Mouse (Mus musculus): ENCODE data around the gene Odf3b.

Odf3b gene

GRCm38 (mm10) chr15:89376040-89376439 lies 3.0 kb downstream of the Odf3b start:
- no peak for DNase-seq (ENCODE audit: low read depth, low spot score)

GRCm38 (mm10) chr15:89374801-89375534 lies 4.1 kb downstream of the Odf3b start:
- no peak for DNase-seq (ENCODE audit: low read depth, low spot score)

GRCm38 (mm10) chr15:89374340-89374739 lies 4.7 kb downstream of the Odf3b start:
- DNase-seq (ENCODE audit: low read depth, low spot score) = no peak

GRCm38 (mm10) chr15:89373762-89374248 lies 5.3 kb downstream of the Odf3b start, which contains the start of gene Sco2:
Sco2 (minus strand) TSS chr15:89373846.
- peak; percentile 89 for DNase-seq (ENCODE audit: low read depth, low spot score)

- DNase-seq (ENCODE audit: low read depth, low spot score) = peak; percentile 86
These were observed 5.9 kb downstream of the Odf3b start for GRCm38 (mm10) chr15:89373027-89373761.

- no peak for DNase-seq (ENCODE audit: low read depth, low spot score)
These were observed 6.5 kb downstream of the Odf3b start for GRCm38 (mm10) chr15:89372536-89372935.

- no peak for DNase-seq (ENCODE audit: low read depth, low spot score)
These were observed 7.0 kb downstream of the Odf3b start for GRCm38 (mm10) chr15:89372068-89372467.

- no peak for DNase-seq (ENCODE audit: low read depth, low spot score)
These were observed 13.9 kb downstream of the Odf3b start for GRCm38 (mm10) chr15:89365141-89365551.

- no peak for DNase-seq (ENCODE audit: low read depth, low spot score)
These were observed 16.0 kb downstream of the Odf3b start for GRCm38 (mm10) chr15:89363051-89363450.

GRCm38 (mm10) chr15:89358784-89359183 lies 20.3 kb downstream of the Odf3b start:
- no peak for DNase-seq (ENCODE audit: low read depth, low spot score)

- peak; percentile 99 for DNase-seq (ENCODE audit: low read depth, low spot score)
These were observed 22.7 kb downstream of the Odf3b start for GRCm38 (mm10) chr15:89356372-89356771.

GRCm38 (mm10) chr15:89355241-89356187 lies 23.6 kb downstream of the Odf3b start, which contains the start of the genes Lmf2 and Ncaph2:
Lmf2 (minus strand) TSS chr15:89355659.
Ncaph2 (plus strand) TSS chr15:89355719.
- peak; percentile 95 for DNase-seq (ENCODE audit: low read depth, low spot score)

GRCm38 (mm10) chr15:89354455-89354854 lies 24.6 kb downstream of the Odf3b start:
- DNase-seq (ENCODE audit: low read depth, low spot score) = no peak

- no peak for DNase-seq (ENCODE audit: low read depth, low spot score)
These were observed 25.2 kb downstream of the Odf3b start for GRCm38 (mm10) chr15:89353837-89354236.

GRCm38 (mm10) chr15:89352795-89353194 lies 26.3 kb downstream of the Odf3b start:
- DNase-seq (ENCODE audit: low read depth, low spot score) = no peak

GRCm38 (mm10) chr15:89352054-89352453 lies 27.0 kb downstream of the Odf3b start:
- DNase-seq (ENCODE audit: low read depth, low spot score) = no peak

GRCm38 (mm10) chr15:89351302-89351701 lies 27.8 kb downstream of the Odf3b start:
- DNase-seq (ENCODE audit: low read depth, low spot score) = no peak

GRCm38 (mm10) chr15:89350447-89350846 lies 28.6 kb downstream of the Odf3b start:
- no peak for DNase-seq (ENCODE audit: low read depth, low spot score)

- DNase-seq (ENCODE audit: low read depth, low spot score) = peak; percentile 20
These were observed 35.8 kb downstream of the Odf3b start for GRCm38 (mm10) chr15:89343325-89343724.

- no peak for DNase-seq (ENCODE audit: low read depth, low spot score)
These were observed 37.4 kb downstream of the Odf3b start for GRCm38 (mm10) chr15:89341678-89342077.

- no peak for DNase-seq (ENCODE audit: low read depth, low spot score)
These were observed 38.9 kb downstream of the Odf3b start for GRCm38 (mm10) chr15:89340136-89340535.
